Mouse (Mus musculus) erythroblast, embryonic 14.5 days (primary cell): ENCODE measurements around the gene Pam.

ENCODE experiments used
- GATA1 ChIP-seq: IDR thresholded peaks from 2 replicates; pipeline ENCODE4 v1.6.1; 2012; ENCODE audit warnings: low read length, inconsistent platforms, mixed read lengths
- TAL1 ChIP-seq: IDR thresholded peaks from 3 replicates; pipeline ENCODE4 v1.6.1; 2012; ENCODE audit warnings: low read length, inconsistent platforms, mixed read lengths

DNA sequence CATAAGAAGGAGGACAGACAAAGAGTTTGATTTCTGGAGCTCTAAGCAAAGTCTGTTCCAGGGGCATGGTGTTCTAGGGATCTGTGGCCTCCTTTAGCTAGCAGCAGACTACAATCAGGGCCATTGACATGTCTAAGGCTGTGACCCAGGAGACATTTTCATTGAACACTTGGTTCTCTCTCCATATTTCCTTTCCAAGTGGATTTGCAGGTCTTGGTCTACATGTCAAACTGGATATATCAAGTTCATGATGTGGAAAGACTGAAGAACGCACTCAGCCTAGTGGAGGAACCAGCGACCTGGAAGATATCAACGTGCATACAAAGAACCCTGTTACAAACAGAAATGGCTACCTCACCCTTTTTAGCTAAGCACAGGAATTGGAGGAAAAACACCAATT is 156.9 kb downstream of the Pam start:
- TF ChIP-seq TAL1 (no peak), GATA1 (no peak)
